ENCODE assay signal across 25 mouse cellular contexts in the genomic region with DNA sequence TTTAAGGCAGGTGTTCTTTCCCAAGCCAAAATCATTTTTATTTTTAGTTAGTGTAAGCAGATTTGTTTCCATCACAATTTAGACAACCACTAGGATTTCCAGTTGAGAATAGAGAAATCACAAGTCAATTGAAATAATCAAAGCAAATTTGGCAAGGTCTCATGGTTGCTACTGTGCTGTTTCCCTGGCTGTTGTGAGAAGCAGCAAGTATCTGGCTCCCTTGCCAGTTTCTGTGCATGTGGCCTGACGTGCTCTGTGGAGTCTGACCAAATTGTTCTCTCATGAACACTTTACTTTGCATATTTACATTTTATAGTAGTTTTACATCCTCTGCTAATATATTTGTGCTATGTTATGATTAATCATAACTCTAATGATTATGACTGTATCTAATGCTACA.
A peak's percentile ranks its signal among the peaks of the same experiment; 100 is the strongest.
DNase-seq lines count a peak whose midpoint lies in the region; ATAC-seq lines count a peak whose summit lies in the region.
"Had no signal": no experiment of that assay in that cellular context is flagged by ENCODE, and none has a peak within 500 bp of the region (broad histone marks: within the 10 kb centered on the region; RNA-seq: fewer than 3 reads in every experiment).

No protein-coding gene starts in this region.

- intact Hi-C loops in left cerebral cortex, postnatal 4 days (cut with DNase I), result no loop called here
- intact Hi-C loops in left cerebral cortex, postnatal 25 days (cut with DNase I), result no loop called here

- no peaks in the 10 kb centered on the region for H3K36me3 ChIP-seq in forebrain, embryonic 16.5 days (ENCODE audit: control insufficient read depth, insufficient read depth)
- H3K36me3 ChIP-seq in forebrain, embryonic 15.5 days, result no peaks in the 10 kb centered on the region
- H3K36me3 ChIP-seq: embryonic facial prominence, embryonic 12.5 days; G1E; hindbrain, embryonic 13.5 days; intestine, embryonic 15.5 days; limb, embryonic 15.5 days; neural tube, embryonic 12.5 days had no signal

- no peaks in the 10 kb centered on the region for H3K9me3 ChIP-seq in forebrain, embryonic 16.5 days (ENCODE audit: control insufficient read depth, low read length)
- H3K9me3 ChIP-seq in forebrain, embryonic 15.5 days, result no peaks in the 10 kb centered on the region
- H3K9me3 ChIP-seq: embryonic facial prominence, embryonic 12.5 days; G1E; hindbrain, embryonic 13.5 days; intestine, embryonic 15.5 days; limb, embryonic 15.5 days; neural tube, embryonic 12.5 days had no signal

- H3K27me3 ChIP-seq in forebrain, embryonic 16.5 days (replicated peaks; ENCODE audit: control insufficient read depth, insufficient read depth, low read length), result no peaks in the 10 kb centered on the region
- H3K27me3 ChIP-seq in forebrain, embryonic 15.5 days, result no peaks in the 10 kb centered on the region
- H3K27me3 ChIP-seq: CH12.LX; embryonic facial prominence, embryonic 12.5 days; hindbrain, embryonic 13.5 days; intestine, embryonic 15.5 days; limb, embryonic 15.5 days; neural tube, embryonic 12.5 days had no signal

- no peak overlapping the region for H3K4me2 ChIP-seq in forebrain, embryonic 16.5 days (ENCODE audit: low read length)
- no peak overlapping the region for H3K4me2 ChIP-seq in forebrain, embryonic 15.5 days (replicated peaks)
- H3K4me2 ChIP-seq: embryonic facial prominence, embryonic 12.5 days; hindbrain, embryonic 13.5 days; intestine, embryonic 15.5 days; limb, embryonic 15.5 days; neural tube, embryonic 12.5 days had no signal

- no peak overlapping the region for H3K4me3 ChIP-seq in forebrain, embryonic 16.5 days (replicated peaks; ENCODE audit: low read length)
- H3K4me3 ChIP-seq in forebrain, embryonic 15.5 days, result no peak overlapping the region
- H3K4me3 ChIP-seq: embryonic facial prominence, embryonic 12.5 days; gastrocnemius, adult 2 months; hindbrain, embryonic 13.5 days; intestine, embryonic 15.5 days; limb, embryonic 15.5 days; neural tube, embryonic 12.5 days had no signal

- H3K27ac ChIP-seq in forebrain, embryonic 16.5 days (ENCODE audit: low read length), result no peak overlapping the region
- no peak overlapping the region for H3K27ac ChIP-seq in forebrain, embryonic 15.5 days (replicated peaks)
- H3K27ac ChIP-seq: embryonic facial prominence, embryonic 12.5 days; gastrocnemius, adult 2 months; hindbrain, embryonic 13.5 days; intestine, embryonic 15.5 days; limb, embryonic 15.5 days; neural tube, embryonic 12.5 days had no signal

- peak; percentile 34 for DNase-seq in left cerebral cortex, postnatal 4 days
- DNase-seq in left cerebral cortex, postnatal 25 days (ENCODE audit: low spot score in 2 of 2), result no peak
- DNase-seq in cerebellum, adult 8-10 months, result peak; percentile 43
- DNase-seq in cerebellum, postnatal 36 days, result peak; percentile 31 to 35
- DNase-seq in frontal cortex, adult 2 months (ENCODE audit: extremely low spot score in 1 of 2, low spot score in 1 of 2), result no peak
- DNase-seq: adrenal gland, postnatal 36 days; B cell, adult 2 months; gastrocnemius, adult 2 months; kidney, adult 8-10 months; kidney, postnatal 14 days; lung, postnatal 4 days; midbrain, embryonic 14.5 days; right cerebral cortex, postnatal 4 days; thymus, adult 18-20 months; thymus, postnatal 4 days had no signal

- peak; percentile 66; the same call in 1 of the 2 replicates for ATAC-seq in forebrain, embryonic 16.5 days
- ATAC-seq in forebrain, embryonic 15.5 days (replicated peaks), result no peak
- ATAC-seq: intestine, embryonic 15.5 days; Patski had no signal

- WGBS in forebrain, embryonic 16.5 days, result 37% methylated on average over 1 of the region's 1 CpGs
- 49% methylated on average over 1 of the region's 1 CpGs for WGBS in forebrain, embryonic 15.5 days

- no peak overlapping the region for H3K9ac ChIP-seq in forebrain, embryonic 16.5 days (replicated peaks; ENCODE audit: low read depth, low read length)
- no peak overlapping the region for H3K9ac ChIP-seq in forebrain, embryonic 15.5 days (replicated peaks)
- H3K9ac ChIP-seq: embryonic facial prominence, embryonic 12.5 days; hindbrain, embryonic 13.5 days; intestine, embryonic 15.5 days; limb, embryonic 15.5 days; neural tube, embryonic 12.5 days had no signal

- no peaks in the 10 kb centered on the region for H3K4me1 ChIP-seq in forebrain, embryonic 16.5 days (replicated peaks; ENCODE audit: control insufficient read depth, insufficient read depth, low read length)
- 0 out of 2 replicates have a peak, but pooled peaks cover 4% of the 10 kb centered on the region for H3K4me1 ChIP-seq in forebrain, embryonic 15.5 days
- H3K4me1 ChIP-seq: embryonic facial prominence, embryonic 12.5 days; hindbrain, embryonic 13.5 days; intestine, embryonic 15.5 days; limb, embryonic 15.5 days; neural tube, embryonic 12.5 days had no signal

Comparison
In these comparisons a context has a peak if more than half of its experiments do, and no peak if none do; other contexts are left out.
1. DNase-seq: peak in left cerebral cortex, postnatal 4 days (single experiment), cerebellum, adult 8-10 months (single experiment) and cerebellum, postnatal 36 days (2 of 2); none in left cerebral cortex, postnatal 25 days (0 of 2) and frontal cortex, adult 2 months (0 of 2).